Mouse (Mus musculus): ENCODE measurements at regions not wholly inside any gene's neighbourhood (a gene's known extent, or its start where the extent isn't known, plus 50 kb on each side); places are given as distances from the start of the nearest gene placed in this dataset.
A peak's percentile ranks its signal among the peaks of the same experiment; 100 is the strongest.
"Not testable (repeated sequence)": the region's sequence is repeated elsewhere in the genome, so short reads cannot be mapped to it uniquely, and the experiment has no call there.

GRCm38 (mm10) chr9:48058599-48058998 lies 103.2 kb upstream of the Nxpe4 start:
- H3K9me3 ChIP-seq: no peaks in the 10 kb centered on the region
- no peak overlapping the region for H3K27ac ChIP-seq
- H3K36me3 ChIP-seq (replicated peaks): no peaks in the 10 kb centered on the region
- H3K27me3 ChIP-seq: peaks cover 6% of the 10 kb centered on the region; the same call in 1 of the 2 replicates
- no peak overlapping the region for H3K4me2 ChIP-seq
- WGBS: 35% methylated on average over 8 of the region's 8 CpGs
- peaks cover 16% of the 10 kb centered on the region for H3K4me1 ChIP-seq
- no peak overlapping the region for H3K9ac ChIP-seq
- no peak for ATAC-seq (ENCODE audit: low FRiP score)
- H3K4me3 ChIP-seq (replicated peaks): no peak overlapping the region

GRCm38 (mm10) chr9:48059549-48060165 lies 102.2 kb upstream of the Nxpe4 start:
- no peak for ATAC-seq (ENCODE audit: low FRiP score)
- Histone ChIP-seq H3K27me3 (peaks cover 6% of the 10 kb centered on the region; the same call in 1 of the 2 replicates), H3K4me1 (peaks cover 16% of the 10 kb centered on the region), H3K4me3 (replicated peaks) (no peak overlapping the region), H3K27ac (no peak overlapping the region), H3K9me3 (no peaks in the 10 kb centered on the region), H3K9ac (no peak overlapping the region), H3K36me3 (replicated peaks) (no peaks in the 10 kb centered on the region), H3K4me2 (no peak overlapping the region)
- WGBS: 94% methylated on average over 10 of the region's 10 CpGs

GRCm38 (mm10) chr9:48060996-48061395 lies 100.8 kb upstream of the Nxpe4 start:
- no peak overlapping the region for H3K4me2 ChIP-seq
- peaks cover 11% of the 10 kb centered on the region; the same call in 1 of the 2 replicates for H3K4me1 ChIP-seq
- no peaks in the 10 kb centered on the region for H3K36me3 ChIP-seq (replicated peaks)
- 92% methylated on average over 4 of the region's 4 CpGs for WGBS
- H3K9ac ChIP-seq: no peak overlapping the region
- no peaks in the 10 kb centered on the region for H3K9me3 ChIP-seq
- no peak overlapping the region for H3K27ac ChIP-seq
- no peak for ATAC-seq (ENCODE audit: low FRiP score)
- no peaks in the 10 kb centered on the region for H3K27me3 ChIP-seq
- H3K4me3 ChIP-seq (replicated peaks): no peak overlapping the region

GRCm38 (mm10) chr9:48066730-48067345 lies 95.0 kb upstream of the Nxpe4 start:
- Histone ChIP-seq H3K27ac (no peak overlapping the region), H3K9me3 (no peaks in the 10 kb centered on the region), H3K27me3 (0 out of 2 replicates have a peak, but pooled peaks cover 3% of the 10 kb centered on the region), H3K4me3 (replicated peaks) (no peak overlapping the region), H3K4me2 (no peak overlapping the region), H3K9ac (no peak overlapping the region), H3K36me3 (replicated peaks) (no peaks in the 10 kb centered on the region), H3K4me1 (no peaks in the 10 kb centered on the region)
- 79% methylated on average over 7 of the region's 7 CpGs for WGBS
- no peak for ATAC-seq (ENCODE audit: low FRiP score)

- no peak overlapping the region for H3K4me3 ChIP-seq (replicated peaks)
- H3K27ac ChIP-seq: no peak overlapping the region
- ATAC-seq (ENCODE audit: low FRiP score): no peak
- 77% methylated on average over 1 of the region's 1 CpGs for WGBS
- H3K36me3 ChIP-seq (replicated peaks): no peaks in the 10 kb centered on the region
- no peak overlapping the region for H3K9ac ChIP-seq
- H3K4me2 ChIP-seq: no peak overlapping the region
- no peaks in the 10 kb centered on the region for H3K9me3 ChIP-seq
- no peaks in the 10 kb centered on the region for H3K4me1 ChIP-seq
- H3K27me3 ChIP-seq: 0 out of 2 replicates have a peak, but pooled peaks cover 3% of the 10 kb centered on the region
Measured at GRCm38 (mm10) chr9:48072592-48072991, 89.2 kb upstream of the Nxpe4 start.

GRCm38 (mm10) chr9:48073096-48073495 lies 88.7 kb upstream of the Nxpe4 start:
- Histone ChIP-seq H3K9me3 (no peaks in the 10 kb centered on the region), H3K27ac (no peak overlapping the region), H3K36me3 (replicated peaks) (no peaks in the 10 kb centered on the region), H3K4me1 (no peaks in the 10 kb centered on the region), H3K27me3 (0 out of 2 replicates have a peak, but pooled peaks cover 3% of the 10 kb centered on the region), H3K4me2 (no peak overlapping the region), H3K4me3 (replicated peaks) (no peak overlapping the region), H3K9ac (no peak overlapping the region)
- WGBS: 65% methylated on average over 2 of the region's 2 CpGs
- no peak for ATAC-seq (ENCODE audit: low FRiP score)

- 0 out of 2 replicates have a peak, but pooled peaks cover 4% of the 10 kb centered on the region for H3K27me3 ChIP-seq
- no peak overlapping the region for H3K27ac ChIP-seq
- H3K4me2 ChIP-seq: no peak overlapping the region
- no peak for ATAC-seq (ENCODE audit: low FRiP score)
- no peak overlapping the region for H3K4me3 ChIP-seq (replicated peaks)
- whole genome bisulfite sequencing: 79% methylated on average over 5 of the region's 5 CpGs
- H3K36me3 ChIP-seq (replicated peaks): no peaks in the 10 kb centered on the region
- H3K9ac ChIP-seq: no peak overlapping the region
- H3K4me1 ChIP-seq: no peaks in the 10 kb centered on the region; the same call in 1 of the 2 replicates
- no peaks in the 10 kb centered on the region for H3K9me3 ChIP-seq
Measured at GRCm38 (mm10) chr9:48075661-48076240, 86.1 kb upstream of the Nxpe4 start.

- Histone ChIP-seq H3K4me1 (peaks cover 16% of the 10 kb centered on the region), H3K9me3 (no peaks in the 10 kb centered on the region), H3K27me3 (0 out of 2 replicates have a peak, but pooled peaks cover 11% of the 10 kb centered on the region), H3K4me3 (replicated peaks) (no peak overlapping the region), H3K36me3 (replicated peaks) (no peaks in the 10 kb centered on the region), H3K9ac (no peak overlapping the region), H3K27ac (no peak overlapping the region), H3K4me2 (0 out of 2 replicates have a peak overlapping the region, but pooled peaks have one; percentile 11)
- no peak for ATAC-seq (ENCODE audit: low FRiP score)
- 18% methylated on average over 6 of the region's 6 CpGs for WGBS
Measured at GRCm38 (mm10) chr9:48082461-48082860, 79.4 kb upstream of the Nxpe4 start.

- H3K4me2 ChIP-seq; H3K27ac ChIP-seq; H3K9me3 ChIP-seq; H3K36me3 ChIP-seq (replicated peaks); H3K9ac ChIP-seq; H3K4me3 ChIP-seq (replicated peaks); ATAC-seq (ENCODE audit: low FRiP score): not testable (repeated sequence)
- peaks cover 16% of the 10 kb centered on the region for H3K4me1 ChIP-seq
- peaks cover 12% of the 10 kb centered on the region; the same call in 1 of the 2 replicates for H3K27me3 ChIP-seq
- WGBS: 54% methylated on average over 5 of the region's 5 CpGs
Measured at GRCm38 (mm10) chr9:48084196-48084595, 77.6 kb upstream of the Nxpe4 start.

GRCm38 (mm10) chr9:48089661-48090060 lies 72.2 kb upstream of the Nxpe4 start:
- no peak for ATAC-seq (ENCODE audit: low FRiP score)
- no peaks in the 10 kb centered on the region for H3K36me3 ChIP-seq (replicated peaks)
- WGBS: 96% methylated on average over 5 of the region's 5 CpGs
- H3K27ac ChIP-seq: no peak overlapping the region
- no peak overlapping the region for H3K4me3 ChIP-seq (replicated peaks)
- peaks cover 3% of the 10 kb centered on the region; the same call in 1 of the 2 replicates for H3K27me3 ChIP-seq
- H3K9me3 ChIP-seq: no peaks in the 10 kb centered on the region
- H3K4me2 ChIP-seq: no peak overlapping the region
- no peak overlapping the region for H3K9ac ChIP-seq
- no peaks in the 10 kb centered on the region for H3K4me1 ChIP-seq

- Histone ChIP-seq H3K27me3 (no peaks in the 10 kb centered on the region), H3K27ac (no peak overlapping the region), H3K36me3 (replicated peaks) (no peaks in the 10 kb centered on the region), H3K9me3 (no peaks in the 10 kb centered on the region), H3K4me3 (replicated peaks) (no peak overlapping the region), H3K9ac (no peak overlapping the region), H3K4me2 (no peak overlapping the region), H3K4me1 (no peaks in the 10 kb centered on the region)
- 56% methylated on average over 2 of the region's 2 CpGs for WGBS
- no peak for ATAC-seq (ENCODE audit: low FRiP score)
Measured at GRCm38 (mm10) chr9:48094756-48095155, 67.1 kb upstream of the Nxpe4 start.

- Histone ChIP-seq H3K4me3 (replicated peaks) (no peak overlapping the region), H3K36me3 (replicated peaks) (no peaks in the 10 kb centered on the region), H3K9me3 (no peaks in the 10 kb centered on the region), H3K4me2 (no peak overlapping the region), H3K27me3 (no peaks in the 10 kb centered on the region; the same call in 1 of the 2 replicates), H3K9ac (no peak overlapping the region), H3K4me1 (no peaks in the 10 kb centered on the region), H3K27ac (no peak overlapping the region)
- no peak for ATAC-seq (ENCODE audit: low FRiP score)
- WGBS: 86% methylated on average over 4 of the region's 4 CpGs
Measured at GRCm38 (mm10) chr9:48099846-48100245, 62.0 kb upstream of the Nxpe4 start.

Measured in forebrain, embryonic 12.5 days (tissue).